Mouse (Mus musculus) adrenal gland (tissue): ENCODE measurements around the gene Gm42417.
"Not testable (repeated sequence)": the region's sequence is repeated elsewhere in the genome, so short reads cannot be mapped to it uniquely, and the experiment has no call there.

ENCODE experiments used
- intact Hi-C: fragments of 180-260 bp; cut with DNase I; formaldehyde crosslinking; loops from one replicate; pipeline ENCODE4 v1.15.1; 2025

Gene Gm42417

GRCm38 (mm10) chr1:36546888-36547471 lies 7.8 kb upstream of the Gm42417 start, which contains the start of gene Ankrd39:
Gene Ankrd39, minus strand, starts transcription at chr1:36547445.
- intact Hi-C loops = loop anchor here (2.0 kb wide), 2 partner anchors 88 to 138 kb away; no protein-coding TSS in a partner anchor

- intact Hi-C loops = loop anchor here (2.0 kb wide), 2 partner anchors 89 to 139 kb away; no protein-coding TSS in a partner anchor
These were observed 6.8 kb upstream of the Gm42417 start for GRCm38 (mm10) chr1:36545845-36546600.

- intact Hi-C loops = no loop called here
These were observed 6.2 kb upstream of the Gm42417 start for GRCm38 (mm10) chr1:36545382-36545781.

- intact Hi-C loops = no loop called here
These were observed 3.7 kb upstream of the Gm42417 start for GRCm38 (mm10) chr1:36542925-36543324.

- intact Hi-C loops = no loop called here
These were observed 2.6 kb upstream of the Gm42417 start for GRCm38 (mm10) chr1:36541844-36542243.

GRCm38 (mm10) chr1:36540807-36541206 lies 1.6 kb upstream of the Gm42417 start:
- intact Hi-C loops = no loop called here

GRCm38 (mm10) chr1:36540132-36540531 lies 903 bp upstream of the Gm42417 start:
- intact Hi-C loops = no loop called here

- intact Hi-C loops = loop anchor here (2.0 kb wide), 1 partner anchor 26 kb away; no protein-coding TSS in a partner anchor
These were observed 502 bp downstream of the Gm42417 start for GRCm38 (mm10) chr1:36538727-36539126.

GRCm38 (mm10) chr1:36536783-36537182 lies 2.4 kb downstream of the Gm42417 start, which contains the start of gene Ankrd23:
Gene Ankrd23, minus strand, starts transcription at chr1:36536883.
- intact Hi-C loops = not testable (repeated sequence)

- intact Hi-C loops = no loop called here
These were observed 2.9 kb downstream of the Gm42417 start for GRCm38 (mm10) chr1:36536397-36536728.

- intact Hi-C loops = no loop called here
These were observed 3.5 kb downstream of the Gm42417 start for GRCm38 (mm10) chr1:36535477-36536396.

- intact Hi-C loops = no loop called here
These were observed 4.6 kb downstream of the Gm42417 start for GRCm38 (mm10) chr1:36534595-36535058.

GRCm38 (mm10) chr1:36533546-36533945 lies 5.7 kb downstream of the Gm42417 start:
- intact Hi-C loops = no loop called here

GRCm38 (mm10) chr1:36531461-36531860 lies 7.8 kb downstream of the Gm42417 start:
- intact Hi-C loops = no loop called here

- intact Hi-C loops = no loop called here
These were observed 8.3 kb downstream of the Gm42417 start for GRCm38 (mm10) chr1:36530962-36531361.

- intact Hi-C loops = no loop called here
These were observed 8.7 kb downstream of the Gm42417 start for GRCm38 (mm10) chr1:36530485-36530884.

- intact Hi-C loops = no loop called here
These were observed 9.4 kb downstream of the Gm42417 start for GRCm38 (mm10) chr1:36529875-36530274.

- intact Hi-C loops = no loop called here
These were observed 10.0 kb downstream of the Gm42417 start for GRCm38 (mm10) chr1:36529274-36529673.

GRCm38 (mm10) chr1:36528351-36528750 lies 10.9 kb downstream of the Gm42417 start:
- intact Hi-C loops = no loop called here

GRCm38 (mm10) chr1:36526903-36527302 lies 12.3 kb downstream of the Gm42417 start:
- intact Hi-C loops = no loop called here

GRCm38 (mm10) chr1:36525774-36526173 lies 13.5 kb downstream of the Gm42417 start:
- intact Hi-C loops = no loop called here
